Mouse (Mus musculus): ENCODE data around the gene Ccnd2.

GRCm38 (mm10) chr6:127150663-127151564 lies 1.1 kb downstream of the Ccnd2 start:
- TF ChIP-seq POLR2A (IDR thresholded peaks at IDR 0.05; ENCODE audit: borderline replicate concordance, extremely low read depth, low read depth, low read length) (peak; percentile 99), CTCF (IDR thresholded peaks at IDR 0.05; ENCODE audit: insufficient read depth, low read length) (no peak)

Data from lung, adult 2 months (tissue).